Mouse (Mus musculus) spleen, postnatal 0 days (tissue): ENCODE results near the gene Pten. TPM values are rescaled to one million over a fixed set of nuclear protein-coding genes. Genes with fewer than 3 reads are reported as not detected.

Source experiments
- polyA plus RNA-seq: library from polyadenylated mRNA; unstranded; fragments of >200 nt; fragmentation: Nextera tagmentation; extraction: Ambion mirVana; gene quantifications from 2 replicates; pipeline ENCODE4 v1.2.1, GENCODE M21; 2015

Pten gene
- polyA plus RNA-seq: 9.7 and 10.3 TPM in 2 replicates

GRCm38 (mm10) chr19:32756900-32757725, at the start of gene Pten:
Gene Pten, plus strand, starts transcription at chr19:32757497.

DNA sequence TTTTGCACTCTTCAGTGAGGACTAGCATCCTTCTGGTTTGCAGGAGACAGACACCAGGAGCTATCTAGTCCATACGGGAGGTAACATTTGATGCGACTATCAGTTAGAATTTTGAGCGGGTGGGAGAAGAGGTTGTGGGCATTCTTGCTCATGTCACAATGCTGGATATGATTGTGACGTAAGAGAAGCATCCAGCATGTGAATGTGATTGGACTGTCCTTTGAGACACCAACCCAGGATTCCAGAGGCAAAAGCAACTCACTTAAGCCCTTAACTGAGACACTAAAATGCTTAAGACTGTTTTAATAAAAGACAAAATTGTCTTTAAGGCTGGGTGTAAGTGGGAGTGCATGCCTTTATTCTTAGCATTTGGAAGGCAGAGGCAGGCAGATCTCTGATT, 17.6 kb upstream of the Pten start, which contains the start of gene Atad1:
Gene Atad1, minus strand, starts transcription at position 101 of the 400 bp plus-strand sequence.

Other genes with a start within 250 kb of the Pten start
- 1.8 and 3.4 TPM in 2 replicates for gene Papss2, start 161.7 kb upstream of the Pten start, polyA plus RNA-seq
- gene Atad1, start 17.7 kb upstream of the Pten start, polyA plus RNA-seq: 22.3 and 24.9 TPM in 2 replicates